In genomic region chr2:90717366-90717765, GRCm38 (mm10) we compare ENCODE assay signal across 26 mouse cellular contexts.
"Had no signal": no experiment of that assay in that cellular context is flagged by ENCODE, and none has a peak within 500 bp of the region (broad histone marks: within the 10 kb centered on the region; RNA-seq: fewer than 3 reads in every experiment).

No protein-coding gene starts in this region.

- DNase-seq: cerebellum, adult 18-20 months; cerebellum, adult 2 months; cerebellum, adult 8-10 months; cerebellum, adult 9-10 months; cerebellum, adult 9-11 months; cerebellum, postnatal 10 days; cerebellum, postnatal 14 days; cerebellum, postnatal 25 days; cerebellum, postnatal 36 days; embryo, embryonic 11 days; forebrain, postnatal 0 days; gastrocnemius, adult 2 months; gastrocnemius, postnatal 10 days; gastrocnemius, postnatal 14 days; gastrocnemius, postnatal 25 days; gastrocnemius, postnatal 36 days; heart, adult 18-20 months had no signal

- H3K4me2 ChIP-seq: embryonic facial prominence, embryonic 12.5 days; embryonic facial prominence, embryonic 13.5 days; embryonic facial prominence, embryonic 15.5 days; forebrain, embryonic 12.5 days; forebrain, embryonic 13.5 days; forebrain, embryonic 15.5 days had no signal

- H3K27ac ChIP-seq: embryonic facial prominence, embryonic 10.5 days; embryonic facial prominence, embryonic 12.5 days; embryonic facial prominence, embryonic 13.5 days; embryonic facial prominence, embryonic 15.5 days; forebrain, embryonic 10.5 days; forebrain, embryonic 12.5 days; forebrain, embryonic 13.5 days; forebrain, embryonic 15.5 days; gastrocnemius, adult 2 months had no signal

- H3K9me3 ChIP-seq: embryonic facial prominence, embryonic 10.5 days; embryonic facial prominence, embryonic 12.5 days; embryonic facial prominence, embryonic 13.5 days; embryonic facial prominence, embryonic 15.5 days; forebrain, embryonic 10.5 days; forebrain, embryonic 12.5 days; forebrain, embryonic 13.5 days; forebrain, embryonic 15.5 days had no signal

- H3K9ac ChIP-seq: embryonic facial prominence, embryonic 12.5 days; embryonic facial prominence, embryonic 13.5 days; embryonic facial prominence, embryonic 15.5 days; forebrain, embryonic 12.5 days; forebrain, embryonic 13.5 days; forebrain, embryonic 15.5 days; forebrain, postnatal 0 days had no signal

- H3K4me3 ChIP-seq: embryonic facial prominence, embryonic 10.5 days; embryonic facial prominence, embryonic 12.5 days; embryonic facial prominence, embryonic 13.5 days; embryonic facial prominence, embryonic 15.5 days; erythroblast, embryonic 14.5 days; forebrain, embryonic 10.5 days; forebrain, embryonic 12.5 days; forebrain, embryonic 13.5 days; forebrain, embryonic 15.5 days; gastrocnemius, adult 2 months had no signal

- H3K27me3 ChIP-seq: embryonic facial prominence, embryonic 12.5 days; embryonic facial prominence, embryonic 13.5 days; embryonic facial prominence, embryonic 15.5 days; forebrain, embryonic 12.5 days; forebrain, embryonic 13.5 days; forebrain, embryonic 15.5 days had no signal

- H3K4me1 ChIP-seq: embryonic facial prominence, embryonic 10.5 days; embryonic facial prominence, embryonic 12.5 days; embryonic facial prominence, embryonic 13.5 days; embryonic facial prominence, embryonic 15.5 days; forebrain, embryonic 10.5 days; forebrain, embryonic 12.5 days; forebrain, embryonic 15.5 days had no signal

- ATAC-seq: forebrain, embryonic 15.5 days had no signal
